Mouse (Mus musculus): ENCODE measurements around the gene Atf3.

Atf3 gene

DNA sequence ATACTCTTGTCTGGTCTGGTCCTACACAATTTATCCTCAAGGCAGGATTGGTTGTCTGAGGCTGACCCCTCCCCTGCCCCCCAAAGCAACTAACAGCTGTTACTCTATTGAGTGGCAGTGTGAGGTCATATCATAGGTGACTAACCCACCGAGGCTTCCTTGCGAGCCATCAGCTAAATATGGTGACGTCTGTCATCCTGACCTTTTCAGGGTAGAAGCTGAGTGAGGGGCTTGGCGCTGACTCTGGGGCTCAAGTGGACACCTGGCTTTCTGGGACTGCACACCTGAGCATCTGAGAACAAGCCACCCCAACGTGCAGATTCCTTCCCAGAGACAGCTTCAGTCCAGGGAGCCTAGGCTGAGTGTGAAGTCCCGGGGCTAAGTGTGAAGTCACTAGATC lies at the start of gene Atf3:
Gene Atf3 (minus strand): TSS at position 101 of the 400 bp plus-strand sequence.
- no peak for DNase-seq (ENCODE audit: low spot score)

DNA sequence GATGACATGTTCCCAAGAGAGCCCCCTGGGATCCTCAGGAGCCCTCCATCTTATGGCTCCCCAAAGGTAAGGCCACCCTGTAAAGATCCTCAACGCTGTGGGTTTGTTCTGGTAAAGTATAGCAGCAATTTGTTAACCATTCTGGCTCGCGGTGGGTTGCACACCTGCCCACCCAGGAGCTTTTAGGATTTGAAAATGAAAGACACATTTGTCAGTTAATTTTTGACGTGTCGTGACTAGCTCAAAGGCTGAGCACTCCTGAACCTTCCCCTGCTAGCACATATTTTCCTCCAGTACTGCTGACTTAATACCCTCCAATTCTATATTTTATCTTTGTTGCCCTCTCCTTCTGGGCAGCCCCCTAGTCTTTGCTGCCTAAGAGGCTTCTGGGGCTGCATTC lies 49.3 kb upstream of the Atf3 start:
- DNase-seq (ENCODE audit: low spot score) = no peak

DNA sequence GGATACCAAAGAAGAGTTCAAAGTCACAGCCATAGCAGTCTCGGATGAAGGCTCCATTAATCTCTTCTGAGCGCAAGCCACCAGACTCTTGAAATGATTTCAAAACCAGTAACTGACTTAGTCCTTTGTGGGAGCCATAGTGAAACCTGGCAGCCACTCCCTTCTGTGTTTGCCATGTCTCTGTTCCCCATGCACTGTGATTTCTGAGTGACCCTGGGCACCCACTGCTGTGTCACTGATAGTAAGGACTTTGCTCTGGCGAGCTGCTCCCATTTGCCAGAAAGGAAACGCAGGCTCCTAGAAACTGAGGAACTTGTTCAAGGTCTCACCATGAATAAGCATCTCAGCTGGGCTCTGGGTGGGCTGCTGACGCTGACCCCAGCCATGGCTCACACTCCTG lies 45.6 kb upstream of the Atf3 start:
- DNase-seq (ENCODE audit: low spot score) = no peak

DNA sequence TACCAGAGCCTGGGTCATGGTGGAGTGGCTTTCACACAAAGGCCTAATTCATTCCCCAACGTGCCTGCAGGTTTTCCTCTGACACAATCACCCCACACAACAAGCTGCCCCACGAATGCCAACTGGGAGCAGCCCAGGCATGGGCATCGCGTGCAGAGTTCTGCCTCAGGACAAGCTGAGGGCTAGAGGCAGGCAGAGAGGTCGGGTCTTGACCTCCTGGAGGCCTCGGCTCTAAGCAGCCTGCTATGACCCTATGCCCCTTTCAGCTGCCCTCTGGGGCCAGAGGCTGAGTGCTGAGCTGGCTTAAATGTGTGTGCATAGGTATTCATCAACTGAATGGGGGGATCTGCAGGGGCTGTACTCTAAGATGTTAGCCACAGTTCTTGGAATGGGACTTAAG lies 44.0 kb upstream of the Atf3 start:
- no peak for DNase-seq (ENCODE audit: low spot score)

DNA sequence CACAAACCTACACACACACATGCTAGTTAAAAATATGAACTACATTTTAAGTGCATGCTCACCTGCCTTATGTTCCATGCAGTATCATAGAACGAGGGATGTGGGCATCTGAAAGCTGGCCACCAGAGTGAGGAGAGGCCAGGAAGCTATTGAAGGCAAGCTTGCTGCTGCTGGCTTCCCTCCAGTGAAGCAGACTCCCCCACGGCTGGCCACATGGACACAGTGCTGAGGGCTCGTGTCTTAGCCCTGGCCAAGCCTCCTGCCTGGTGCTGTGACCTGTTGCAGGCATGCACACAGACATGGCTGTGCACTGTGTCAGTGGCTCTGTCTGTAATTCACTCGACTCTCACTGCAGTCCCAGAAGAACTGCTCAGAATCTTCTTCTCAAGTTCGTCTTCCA lies 41.8 kb upstream of the Atf3 start:
- DNase-seq (ENCODE audit: low spot score) = no peak

DNA sequence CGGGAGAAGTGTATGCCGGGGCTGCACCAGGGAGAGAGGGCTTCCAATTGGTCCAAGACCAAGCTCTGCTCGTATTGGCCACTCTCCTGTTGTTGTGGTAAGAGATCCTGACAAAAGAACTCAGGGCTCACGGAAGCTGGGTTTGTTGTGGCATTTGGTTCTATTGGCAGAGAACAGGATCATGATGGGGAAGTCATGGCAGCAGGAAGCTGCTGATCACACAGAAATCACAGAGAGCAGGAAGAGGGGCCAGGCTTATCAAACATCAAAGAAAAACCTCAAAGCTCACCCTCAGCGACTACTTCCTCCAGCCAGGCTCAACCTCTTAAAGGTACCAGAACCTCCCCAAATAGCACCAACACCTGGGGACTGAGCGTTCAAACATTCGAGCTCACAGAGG lies 41.3 kb upstream of the Atf3 start:
- DNase-seq (ENCODE audit: low spot score) = no peak

DNA sequence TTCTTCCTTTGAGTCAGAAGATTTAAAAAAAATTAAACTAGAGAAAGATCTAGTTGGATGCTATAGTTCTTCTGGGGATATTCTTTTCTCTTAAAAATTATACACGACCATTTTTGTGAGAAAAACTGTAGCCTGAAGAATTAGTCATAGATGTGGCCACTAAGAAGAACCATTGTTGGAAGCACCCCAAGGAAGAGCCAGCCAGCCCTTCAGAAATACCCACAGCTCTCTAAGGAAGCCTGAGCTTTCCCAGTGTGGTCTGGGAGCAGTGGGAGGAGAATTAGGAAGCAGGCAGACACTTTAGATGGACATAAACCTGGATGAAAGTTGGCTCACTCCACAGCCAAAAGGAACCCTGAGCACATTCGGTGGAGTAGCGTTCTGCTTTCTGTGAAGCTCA lies 40.7 kb upstream of the Atf3 start:
- DNase-seq (ENCODE audit: low spot score) = no peak

DNA sequence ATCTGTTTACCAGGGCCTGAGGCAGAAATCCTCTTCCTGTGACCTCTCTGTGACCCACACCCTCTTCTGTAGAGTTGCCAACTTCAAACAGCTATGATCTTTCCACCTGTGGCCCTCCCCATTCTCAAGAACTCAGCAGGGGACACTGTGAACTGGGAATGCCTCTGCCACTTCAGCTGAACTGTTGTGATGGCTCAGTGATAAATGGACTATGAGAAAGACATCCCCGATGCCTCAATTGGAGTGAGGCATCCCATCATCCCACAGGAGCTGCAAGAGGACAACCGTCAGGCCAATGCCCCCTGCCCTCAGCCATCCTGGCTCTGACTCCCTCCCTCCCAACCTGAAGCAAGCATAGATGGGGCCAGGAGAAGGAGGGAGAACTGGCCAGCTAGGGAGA lies 40.1 kb upstream of the Atf3 start:
- DNase-seq (ENCODE audit: low spot score) = no peak

- DNase-seq (ENCODE audit: low spot score) = no peak
These were observed 39.5 kb upstream of the Atf3 start for GRCm38 (mm10) chr1:191257351-191257771.

DNA sequence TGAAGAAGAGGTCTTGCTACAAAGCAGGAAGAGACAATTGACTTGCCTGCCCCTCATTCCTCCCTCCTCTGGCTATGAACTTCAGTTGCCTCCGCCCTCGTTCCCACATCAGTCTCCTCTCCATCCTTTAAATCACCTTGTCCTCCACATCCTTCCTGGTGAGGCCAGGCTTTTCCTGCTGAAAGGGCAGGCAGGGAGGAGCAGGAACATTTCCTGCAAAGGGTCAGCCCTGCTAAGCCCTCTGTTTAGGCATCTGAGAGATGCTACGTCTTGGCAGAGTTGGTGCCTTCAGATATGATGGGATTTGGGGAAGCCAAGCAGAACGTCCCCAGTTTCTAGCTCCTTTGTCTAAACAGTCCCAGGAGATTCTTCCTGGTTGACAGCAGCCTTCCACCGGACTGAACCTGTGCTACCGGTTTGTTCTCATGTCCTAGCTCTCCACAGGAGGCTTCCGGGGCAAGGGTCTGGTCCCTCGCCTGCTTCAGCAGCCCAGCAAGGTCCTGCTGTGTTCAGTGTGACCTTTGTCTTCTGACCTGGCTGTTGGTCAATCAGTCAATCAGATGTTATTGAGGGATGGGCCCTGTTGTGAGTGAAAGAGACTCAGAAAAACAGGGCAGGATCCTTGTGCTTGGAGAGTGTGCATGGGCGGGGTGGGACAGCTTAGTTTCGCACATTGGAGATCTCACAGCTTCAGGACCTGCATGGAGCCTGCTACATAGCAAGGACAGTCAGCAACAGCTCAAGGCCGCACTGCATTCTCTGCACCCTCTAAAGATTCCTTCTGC lies 38.9 kb upstream of the Atf3 start:
- peak; percentile 50 for DNase-seq (ENCODE audit: low spot score)

DNA sequence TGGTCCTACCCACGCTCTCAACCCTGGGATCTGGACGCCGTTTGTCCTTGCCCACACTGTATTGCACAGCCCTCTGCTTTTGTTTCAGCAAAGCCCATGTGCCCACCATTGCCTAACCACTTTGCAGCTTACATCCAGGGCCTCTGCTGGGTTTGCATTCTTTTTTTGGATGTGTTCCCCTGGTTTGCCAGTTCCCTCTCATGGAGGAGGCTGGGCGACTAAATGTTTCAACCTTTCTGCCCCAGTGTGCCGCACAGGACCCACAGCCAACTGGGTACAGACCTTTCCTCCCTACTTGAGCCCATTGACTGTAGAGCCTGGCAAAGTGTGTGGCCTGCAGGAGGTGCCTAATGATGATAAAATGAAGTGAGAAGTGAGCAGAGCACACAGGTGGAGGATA lies 38.3 kb upstream of the Atf3 start:
- no peak for DNase-seq (ENCODE audit: low spot score)

GRCm38 (mm10) chr1:191254448-191254847 lies 36.6 kb upstream of the Atf3 start:
- no peak for DNase-seq (ENCODE audit: low spot score)

GRCm38 (mm10) chr1:191253636-191254035 lies 35.8 kb upstream of the Atf3 start:
- no peak for DNase-seq (ENCODE audit: low spot score)

DNA sequence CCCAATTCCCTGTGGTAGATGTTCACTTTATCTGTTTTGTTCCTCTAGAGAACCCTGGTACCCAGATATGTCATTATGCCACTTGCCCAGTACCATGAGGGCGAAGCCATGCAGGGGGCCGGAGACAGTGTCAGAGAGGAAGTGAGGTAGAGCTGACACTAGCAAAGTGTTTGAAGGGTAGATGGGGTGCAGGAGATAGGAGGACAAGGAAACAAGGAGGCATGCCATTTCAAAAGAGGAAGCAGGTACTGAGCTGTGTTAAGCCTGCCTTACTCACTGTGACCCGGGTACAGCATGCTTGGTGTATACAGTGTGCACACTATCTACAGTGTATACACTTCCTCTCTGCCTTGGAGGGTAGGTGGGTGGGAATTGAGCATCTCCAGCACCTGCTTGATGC lies 32.1 kb upstream of the Atf3 start:
- no peak for DNase-seq (ENCODE audit: low spot score)

DNA sequence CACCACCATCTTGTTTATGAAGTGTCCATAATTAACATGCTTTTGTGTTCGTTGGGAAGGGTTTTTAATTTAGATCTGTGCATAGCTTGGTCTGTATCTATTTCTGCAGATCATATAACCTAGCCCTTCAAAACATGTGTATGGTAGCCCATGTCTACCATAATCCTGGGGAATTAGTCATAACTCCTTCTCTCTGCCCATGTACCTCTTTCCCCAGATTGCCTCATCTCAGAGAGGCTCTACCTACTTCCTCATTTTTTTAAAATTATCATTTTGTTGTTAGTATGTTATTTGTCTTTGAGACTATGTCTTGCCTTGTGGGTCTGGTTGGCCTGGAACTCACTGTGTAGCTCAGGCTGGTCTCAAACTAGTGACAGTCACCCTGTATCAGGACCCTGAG lies 30.6 kb upstream of the Atf3 start:
- no peak for DNase-seq (ENCODE audit: low spot score)

DNA sequence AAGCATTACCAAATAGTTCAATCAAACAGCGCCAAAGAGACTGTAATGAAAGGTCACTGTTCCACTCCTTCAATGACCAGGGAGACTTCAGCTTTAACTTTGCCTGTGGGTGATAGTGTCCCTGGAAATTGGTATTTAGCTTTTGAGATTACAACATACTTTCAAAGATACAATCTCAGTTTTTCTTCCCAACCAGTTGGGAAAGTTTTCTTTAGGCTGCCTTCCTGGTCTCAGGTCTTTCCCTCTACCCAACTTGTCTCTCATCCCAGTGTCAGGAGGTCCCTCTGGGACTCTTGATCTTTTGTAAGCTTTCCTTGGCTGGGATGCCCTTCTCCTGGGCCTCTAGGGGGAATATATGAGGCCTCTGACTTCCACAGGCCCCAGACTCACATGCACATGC lies 29.7 kb upstream of the Atf3 start:
- DNase-seq (ENCODE audit: low spot score) = no peak

GRCm38 (mm10) chr1:191243855-191244254 lies 26.0 kb upstream of the Atf3 start:
- DNase-seq (ENCODE audit: low spot score) = no peak

- DNase-seq (ENCODE audit: low spot score) = no peak
These were observed 24.3 kb upstream of the Atf3 start for GRCm38 (mm10) chr1:191242065-191242698.

DNA sequence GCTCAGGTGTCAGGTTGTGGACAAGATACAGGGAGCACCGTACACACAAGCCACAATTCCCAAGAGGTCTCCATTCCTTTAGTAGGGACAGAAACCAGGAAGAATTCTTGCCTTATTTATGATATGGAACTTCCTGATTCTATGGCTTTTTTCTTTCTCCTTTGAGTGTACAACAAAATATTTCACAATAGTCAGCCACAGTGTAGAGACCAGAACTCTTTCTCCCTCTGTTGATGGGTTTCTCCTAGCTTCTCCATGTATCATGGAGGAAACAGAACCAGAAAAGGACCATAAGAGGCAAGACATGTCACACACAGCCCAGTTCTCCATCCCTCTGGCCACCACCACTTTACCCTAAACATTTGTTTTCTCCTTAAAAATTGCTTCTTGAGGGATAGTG lies 23.7 kb upstream of the Atf3 start:
- DNase-seq (ENCODE audit: low spot score) = no peak

GRCm38 (mm10) chr1:191239602-191240001 lies 21.8 kb upstream of the Atf3 start:
- DNase-seq (ENCODE audit: low spot score) = no peak

GRCm38 (mm10) chr1:191235788-191236542 lies 18.1 kb upstream of the Atf3 start:
- DNase-seq (ENCODE audit: low spot score) = no peak

DNA sequence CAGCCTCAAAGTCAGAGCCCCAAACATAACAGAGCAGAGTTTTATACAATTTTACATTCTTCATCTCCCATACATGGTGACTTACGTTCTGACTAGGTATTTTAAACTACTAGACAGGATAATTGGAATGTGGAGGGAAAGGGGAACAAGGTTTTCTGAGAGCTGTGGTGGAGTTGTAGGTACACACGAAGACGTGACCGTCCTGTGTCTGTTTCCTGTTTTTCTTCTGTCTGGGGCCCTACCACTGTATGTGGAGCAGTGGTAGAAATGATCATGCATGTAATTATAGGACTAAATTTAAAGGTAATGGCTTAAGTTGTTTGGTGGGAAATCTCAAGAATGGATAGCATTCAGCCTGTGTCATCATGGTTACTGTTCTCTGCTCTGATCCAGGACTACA lies 17.0 kb upstream of the Atf3 start:
- DNase-seq (ENCODE audit: low spot score) = no peak

DNA sequence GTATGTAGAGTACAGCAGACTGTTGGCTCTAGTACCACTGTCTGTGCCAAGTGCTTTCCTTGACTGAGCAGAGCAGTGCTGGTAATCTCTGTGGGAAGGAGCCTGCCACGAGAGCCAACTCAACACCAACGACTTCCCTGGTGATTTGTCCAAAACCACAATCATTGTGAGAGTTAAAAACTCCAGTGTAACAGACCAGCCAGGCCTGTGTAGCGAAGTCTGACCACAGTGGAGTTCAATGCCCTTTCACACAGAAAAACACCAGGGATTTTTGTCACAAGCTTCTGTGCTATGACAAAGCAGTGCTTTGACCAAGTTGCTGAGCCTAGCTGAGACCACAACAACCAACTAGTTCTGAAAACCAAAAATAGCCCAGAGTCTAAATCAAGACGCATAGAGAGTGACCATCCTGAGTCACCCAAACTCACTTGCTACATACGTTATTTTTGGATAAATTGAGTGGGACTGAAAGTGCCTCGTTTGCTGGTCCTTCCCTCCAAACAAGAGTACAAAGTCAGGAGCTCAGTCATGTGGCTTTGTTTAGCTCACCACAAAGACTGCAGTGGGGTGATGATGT lies 12.6 kb upstream of the Atf3 start:
- no peak for DNase-seq (ENCODE audit: low spot score)
